Comparison of ENCODE assay signal across 8 mouse cellular contexts in genomic region chr3:37666291-37667118, GRCm38 (mm10). TPM values are rescaled to one million over a fixed set of nuclear protein-coding genes. Genes with fewer than 3 reads are reported as not detected.
A peak's percentile ranks its signal among the peaks of the same experiment; 100 is the strongest.
DNase-seq lines count a peak whose midpoint lies in the region; ATAC-seq lines count a peak whose summit lies in the region.

No protein-coding gene starts in this region.

- peak overlapping the region; percentile 70 for H3K27ac ChIP-seq in embryonic facial prominence, embryonic 10.5 days (replicated peaks)
- no peak overlapping the region for H3K27ac ChIP-seq in midbrain, embryonic 16.5 days (ENCODE audit: low read length)

- H3K4me2 ChIP-seq in midbrain, embryonic 16.5 days (ENCODE audit: low read length), result no peak overlapping the region

- peaks cover 25% of the 10 kb centered on the region for H3K4me1 ChIP-seq in embryonic facial prominence, embryonic 10.5 days
- H3K4me1 ChIP-seq in midbrain, embryonic 16.5 days (ENCODE audit: control insufficient read depth, insufficient read depth, low read length), result peaks cover 2% of the 10 kb centered on the region; the same call in 1 of the 2 replicates

- H3K36me3 ChIP-seq in embryonic facial prominence, embryonic 10.5 days (replicated peaks), result peaks cover 13% of the 10 kb centered on the region
- H3K36me3 ChIP-seq in midbrain, embryonic 16.5 days (ENCODE audit: control insufficient read depth, insufficient read depth, low read length), result no peaks in the 10 kb centered on the region

- peaks cover 27% of the 10 kb centered on the region; the same call in 1 of the 2 replicates for H3K27me3 ChIP-seq in embryonic facial prominence, embryonic 10.5 days (replicated peaks; ENCODE audit: low read depth, poor library complexity, severe bottlenecking)
- peaks cover 7% of the 10 kb centered on the region for H3K27me3 ChIP-seq in midbrain, embryonic 16.5 days (ENCODE audit: control insufficient read depth, insufficient read depth, low read depth, low read length)

- peak; percentile 62; the same call in 1 of the 2 replicates for ATAC-seq in midbrain, embryonic 16.5 days
- ATAC-seq in monocyte, adult 5-6 weeks (replicated peaks; ENCODE audit: insufficient number of reproducible peaks, low FRiP score, low TSS enrichment, poor library complexity, severe bottlenecking), result no peak

- H3K9ac ChIP-seq in midbrain, embryonic 16.5 days (ENCODE audit: low read depth, low read length), result no peak overlapping the region

- peaks cover 17% of the 10 kb centered on the region for H3K9me3 ChIP-seq in embryonic facial prominence, embryonic 10.5 days
- H3K9me3 ChIP-seq in midbrain, embryonic 16.5 days (replicated peaks; ENCODE audit: control insufficient read depth, low read length, poor library complexity, severe bottlenecking), result peaks cover 11% of the 10 kb centered on the region

- peak overlapping the region; percentile 25; the same call in 1 of the 2 replicates for H3K4me3 ChIP-seq in embryonic facial prominence, embryonic 10.5 days
- no peak overlapping the region for H3K4me3 ChIP-seq in midbrain, embryonic 16.5 days (ENCODE audit: low read depth, low read length)

- intact Hi-C loops in heart, postnatal 10 days (cut with DNase I), result no loop called here

- 12% methylated on average over 9 of the region's 9 CpGs for WGBS in embryonic facial prominence, embryonic 10.5 days
- WGBS in midbrain, embryonic 16.5 days, result 14% methylated on average over 9 of the region's 9 CpGs

- peak; percentile 53 for DNase-seq in Muller cell, postnatal 12 days (ENCODE audit: inconsistent ontology term)
- DNase-seq in embryonic facial prominence, embryonic 10.5 days (ENCODE audit: low spot score), result peak; percentile 76
- DNase-seq in heart, postnatal 10 days, result peak; percentile 58 to 61
- peak; percentile 79 to 87 for DNase-seq in kidney, postnatal 4 days
- no peak for DNase-seq in right cerebral cortex, postnatal 36 days (ENCODE audit: low spot score in 2 of 2)
- DNase-seq in left cerebral cortex, adult 8-10 months (ENCODE audit: low spot score in 2 of 2), result no peak

RNA-seq across cellular contexts. Expression of gene Spry1, which starts 26.8 kb away (rescaled TPM):
- 17.9 and 18.4 TPM in 2 replicates for polyA plus RNA-seq in embryonic facial prominence, embryonic 10.5 days (2016; fragmentation: Nextera tagmentation; extraction: Ambion mirVana)
- 10 to 100 TPM; 41.9 to 48.3 TPM for total RNA-seq in heart, postnatal 10 days (2021)
- polyA plus RNA-seq in midbrain, embryonic 16.5 days (2015; fragmentation: Nextera tagmentation; extraction: Ambion mirVana), result 6.5 and 8.8 TPM in 2 replicates
- 0.48 to 0.96 TPM in 2 of 3 replicates, not detected in the other for total RNA-seq in monocyte, adult 5-6 weeks (2017)
- 10 to 100 TPM in 1 of 4 experiments, 1 to 10 TPM in 3; 7.8 to 10.6 (median 8.8) TPM for total RNA-seq in left cerebral cortex, adult 8-10 months (2022)

RNA-seq across cellular contexts. Expression of gene Gm5148, which starts 57.8 kb away (rescaled TPM):
- polyA plus RNA-seq in embryonic facial prominence, embryonic 10.5 days (2016; fragmentation: Nextera tagmentation; extraction: Ambion mirVana), result 3.1 and 4.1 TPM in 2 replicates
- under 1 TPM in 1 of 2 experiments, not detected in 1; 0.38 TPM for total RNA-seq in heart, postnatal 10 days (2021)
- polyA plus RNA-seq in midbrain, embryonic 16.5 days (2015; fragmentation: Nextera tagmentation; extraction: Ambion mirVana), result 16.1 and 16.2 TPM in 2 replicates
- total RNA-seq in monocyte, adult 5-6 weeks (2017), result 24.7 to 61.8 TPM (median 41.2 TPM) in 3 replicates
- total RNA-seq in left cerebral cortex, adult 8-10 months (2022), result 1 to 10 TPM; 4.0 to 5.3 (median 4.5) TPM

Comparison
In these comparisons a context has a peak if more than half of its experiments do, and no peak if none do; other contexts are left out.
1. DNase-seq: peak in Muller cell, postnatal 12 days (single experiment), embryonic facial prominence, embryonic 10.5 days (single experiment), heart, postnatal 10 days (2 of 2) and kidney, postnatal 4 days (2 of 2); none in right cerebral cortex, postnatal 36 days (0 of 2) and left cerebral cortex, adult 8-10 months (0 of 2).